Mouse (Mus musculus): Measurements from ENCODE around the gene Cpa5. TPM values are rescaled to one million over a fixed set of nuclear protein-coding genes. Genes with fewer than 3 reads are reported as not detected.

Cpa5 gene
- polyA plus RNA-seq, 1 experiment from 2014 or later = 0.14 TPM

Other genes starting within 250 kb of the Cpa5 start
- 81.7 and 83.3 TPM in 2 replicates for gene Zc3hc1, start 220.0 kb upstream of the Cpa5 start, polyA plus RNA-seq (2016; fragmentation: Nextera tagmentation; extraction: Ambion mirVana)
- gene Klhdc10, start 209.1 kb upstream of the Cpa5 start, polyA plus RNA-seq (2016; fragmentation: Nextera tagmentation; extraction: Ambion mirVana) = 41.8 and 49.8 TPM in 2 replicates
- gene Tmem209, start 101.2 kb upstream of the Cpa5 start, polyA plus RNA-seq (2016; fragmentation: Nextera tagmentation; extraction: Ambion mirVana) = 36.4 and 39.9 TPM in 2 replicates
- gene Ssmem1, start 101.2 kb upstream of the Cpa5 start, polyA plus RNA-seq (2016; fragmentation: Nextera tagmentation; extraction: Ambion mirVana) = 0.50 TPM in 1 of 2 replicates, not detected in the other
- 23.7 and 28.1 TPM in 2 replicates for gene Cpa2, start 69.4 kb upstream of the Cpa5 start, polyA plus RNA-seq (2016; fragmentation: Nextera tagmentation; extraction: Ambion mirVana)
- 1.9 TPM in 2 replicates for gene Cpa4, start 42.6 kb upstream of the Cpa5 start, polyA plus RNA-seq (2016; fragmentation: Nextera tagmentation; extraction: Ambion mirVana)
- gene Cpa1, start 28.2 kb downstream of the Cpa5 start, polyA plus RNA-seq (2016; fragmentation: Nextera tagmentation; extraction: Ambion mirVana) = 0.40 and 0.64 TPM in 2 replicates
- gene Cep41, start 82.7 kb downstream of the Cpa5 start, polyA plus RNA-seq (2016; fragmentation: Nextera tagmentation; extraction: Ambion mirVana) = 51.1 and 53.5 TPM in 2 replicates
- gene Mest, start 112.5 kb downstream of the Cpa5 start, polyA plus RNA-seq (2016; fragmentation: Nextera tagmentation; extraction: Ambion mirVana) = 1,412 and 1,630 TPM in 2 replicates